Mouse (Mus musculus): ENCODE data around the gene Tgm1.

Gene Tgm1

DNA sequence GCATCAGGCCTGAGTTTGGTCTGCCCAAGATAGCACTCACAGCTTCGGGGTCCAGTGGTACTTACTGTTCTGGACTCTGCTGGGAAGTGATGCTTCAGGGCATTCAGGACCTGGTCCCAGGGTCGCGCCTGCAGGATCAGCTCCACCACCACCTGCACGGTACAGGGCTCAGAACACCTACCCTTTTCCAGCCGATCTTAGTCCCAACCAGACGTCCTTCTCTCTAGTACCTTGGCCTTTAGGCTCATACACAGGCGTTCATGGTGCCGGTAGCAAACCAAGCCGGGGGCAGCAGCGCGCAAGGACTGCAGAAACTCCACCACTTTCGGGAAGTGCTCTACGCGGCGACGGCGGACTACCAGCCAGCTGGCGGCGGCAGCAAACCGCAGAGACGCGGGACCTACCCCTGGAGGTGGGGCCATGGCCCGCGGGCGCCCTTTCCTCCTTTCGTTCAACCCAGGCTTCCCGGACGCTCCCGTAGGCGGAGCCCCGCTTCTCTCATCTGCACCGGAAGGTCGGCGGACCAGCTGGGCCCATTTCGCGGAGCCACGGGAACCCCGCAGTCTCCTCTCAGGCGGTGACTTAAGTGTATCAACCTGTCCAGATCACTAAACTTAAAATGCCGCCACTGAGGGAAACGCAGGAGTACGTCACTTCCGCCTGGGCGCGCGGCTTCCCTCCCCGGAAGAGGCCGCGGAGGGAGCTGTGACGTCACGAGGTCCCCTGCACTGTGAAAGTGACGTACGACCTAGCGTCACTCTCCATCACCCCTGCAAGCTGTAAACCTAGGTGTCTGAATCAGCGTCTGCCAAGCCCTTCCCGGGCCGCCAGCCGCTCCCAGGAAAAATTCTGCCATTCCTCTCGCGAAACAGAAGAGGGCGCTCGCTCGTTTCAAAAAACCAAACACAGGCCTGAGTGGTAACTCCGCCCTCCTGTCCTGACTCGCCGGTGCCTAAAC, 32.3 kb downstream of the Tgm1 start, which contains the start of gene Tinf2:
TSS of gene Tinf2 (minus strand) at position 661 of the 958 bp plus-strand sequence.
- in situ Hi-C loops (cut with MboI, MseI): loop anchor here (5.0 kb wide), 1 partner anchor 61 kb away; no protein-coding TSS in a partner anchor

DNA sequence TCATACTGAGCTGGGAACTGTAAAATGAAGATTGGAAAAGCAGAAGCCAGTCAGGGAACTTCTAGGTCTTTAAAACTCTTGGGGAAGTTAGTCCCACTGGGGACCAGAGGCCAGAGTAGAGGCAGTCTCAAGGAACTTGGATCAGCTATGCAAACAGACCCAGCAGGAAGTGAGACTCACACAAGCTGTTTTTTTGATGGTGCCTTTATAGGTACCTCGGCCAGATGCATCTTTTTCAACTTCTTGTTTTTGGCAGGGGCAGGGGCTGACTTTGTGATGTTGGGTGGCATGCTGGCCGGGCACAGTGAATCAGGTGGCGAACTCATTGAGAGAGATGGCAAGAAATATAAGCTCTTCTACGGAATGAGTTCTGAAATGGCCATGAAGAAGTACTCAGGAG, 36.1 kb downstream of the Tgm1 start:
- in situ Hi-C loops (cut with MboI, MseI): no loop called here

DNA sequence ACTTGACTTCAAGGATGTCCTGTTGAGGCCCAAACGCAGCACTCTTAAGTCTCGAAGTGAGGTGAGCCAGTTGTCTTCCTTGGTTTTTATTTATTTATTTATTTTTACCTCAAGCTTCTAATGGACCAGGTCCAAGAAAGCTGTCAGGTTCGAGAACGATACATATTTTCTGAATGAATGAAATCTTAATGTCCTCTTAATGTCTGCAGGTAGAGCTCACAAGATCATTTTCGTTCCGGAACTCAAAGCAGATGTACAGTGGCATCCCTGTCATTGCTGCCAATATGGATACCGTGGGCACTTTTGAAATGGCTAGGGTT, 41.0 kb downstream of the Tgm1 start:
- in situ Hi-C loops (cut with MboI, MseI): no loop called here

DNA sequence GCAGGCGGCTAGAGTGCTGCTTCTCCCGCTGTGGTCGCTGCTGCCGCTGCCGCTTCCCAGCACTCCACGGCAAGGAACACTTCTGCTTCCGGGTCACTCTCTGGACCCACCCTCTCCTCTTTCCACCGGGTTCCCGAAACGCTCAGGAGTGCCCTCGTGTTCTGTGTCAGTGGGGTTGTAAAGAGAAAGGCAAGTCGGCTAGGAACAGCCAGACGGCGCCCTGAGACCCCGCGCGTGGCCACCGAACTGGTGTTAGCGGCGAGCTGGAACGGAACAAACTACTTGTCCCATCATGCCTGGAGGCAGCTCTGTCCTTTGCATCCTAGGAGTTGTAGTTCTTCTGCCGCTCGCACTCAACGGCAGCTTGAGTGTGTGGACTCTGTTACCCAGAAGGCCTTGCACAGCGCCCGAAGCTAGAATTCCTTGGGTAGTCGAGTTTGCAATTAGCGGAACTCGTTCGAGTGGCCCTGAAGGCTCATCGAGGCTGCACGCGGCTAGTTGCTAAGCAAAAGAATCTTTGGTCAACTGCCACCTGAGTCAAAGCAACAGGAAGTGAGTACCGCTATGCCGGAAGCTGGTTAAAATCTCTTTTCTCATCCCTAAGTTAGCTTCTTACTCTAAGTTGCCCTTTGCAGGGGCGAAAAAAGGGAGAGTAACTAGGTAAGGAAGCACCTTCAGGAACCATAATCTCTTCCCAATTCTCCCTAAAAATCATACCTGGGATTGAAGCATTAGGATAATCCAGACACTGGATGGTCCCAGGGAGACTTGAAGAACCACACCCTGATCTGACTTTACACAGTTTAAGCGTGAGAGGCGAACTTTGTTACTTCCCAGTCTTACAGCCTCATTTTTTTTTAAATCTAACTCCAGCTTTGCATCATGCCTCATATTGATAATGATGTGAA, 41.6 kb downstream of the Tgm1 start, which contains the start of the genes Gmpr2 and Nedd8:
TSS of gene Gmpr2 (plus strand) at position 109 of the 908 bp plus-strand sequence.
TSS of gene Nedd8 (minus strand) at position 292 of the 908 bp plus-strand sequence.
- in situ Hi-C loops (cut with MboI, MseI): no loop called here

DNA sequence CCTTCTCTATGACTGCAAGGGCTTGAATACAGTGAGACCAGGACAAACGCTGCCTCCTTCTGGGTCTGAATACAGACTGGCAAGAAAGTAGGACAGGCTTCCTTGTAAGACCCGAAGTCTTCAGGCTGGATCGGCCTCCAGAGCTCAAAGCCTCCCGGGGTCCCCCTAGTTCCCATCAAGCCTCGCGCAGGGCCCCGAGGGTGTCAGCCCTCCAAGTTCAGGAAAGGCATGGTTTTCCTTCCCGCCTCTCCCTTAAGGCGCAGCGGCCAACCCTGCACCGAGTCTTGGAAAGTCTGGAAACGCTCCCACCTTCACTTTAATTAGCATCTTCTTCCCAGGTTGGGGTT, 42.3 kb downstream of the Tgm1 start:
- in situ Hi-C loops (cut with MboI, MseI): no loop called here

DNA sequence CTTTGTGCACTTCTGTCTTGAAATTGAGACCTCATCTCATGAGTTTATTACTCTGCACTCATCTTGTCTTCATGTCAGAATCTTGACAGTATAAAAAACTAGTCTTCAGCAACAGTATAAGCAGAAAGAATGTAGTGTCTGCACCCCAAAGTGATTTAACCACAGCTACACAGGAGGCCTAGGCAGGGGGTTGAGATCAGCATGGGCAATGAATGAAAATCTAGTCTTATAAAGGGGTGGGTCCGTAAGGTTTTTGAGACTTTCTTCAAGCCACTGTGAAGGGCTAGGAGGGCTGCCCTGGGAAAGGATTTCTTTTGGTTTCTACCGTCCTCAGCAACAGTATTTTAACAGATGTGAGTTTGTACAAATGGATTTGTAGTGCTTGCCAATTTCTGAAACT, 53.1 kb downstream of the Tgm1 start:
- in situ Hi-C loops (cut with MboI, MseI): loop anchor here in 1 of 2 experiments (10.0 kb wide), 1 partner anchor 234 kb away; no protein-coding TSS in a partner anchor

DNA sequence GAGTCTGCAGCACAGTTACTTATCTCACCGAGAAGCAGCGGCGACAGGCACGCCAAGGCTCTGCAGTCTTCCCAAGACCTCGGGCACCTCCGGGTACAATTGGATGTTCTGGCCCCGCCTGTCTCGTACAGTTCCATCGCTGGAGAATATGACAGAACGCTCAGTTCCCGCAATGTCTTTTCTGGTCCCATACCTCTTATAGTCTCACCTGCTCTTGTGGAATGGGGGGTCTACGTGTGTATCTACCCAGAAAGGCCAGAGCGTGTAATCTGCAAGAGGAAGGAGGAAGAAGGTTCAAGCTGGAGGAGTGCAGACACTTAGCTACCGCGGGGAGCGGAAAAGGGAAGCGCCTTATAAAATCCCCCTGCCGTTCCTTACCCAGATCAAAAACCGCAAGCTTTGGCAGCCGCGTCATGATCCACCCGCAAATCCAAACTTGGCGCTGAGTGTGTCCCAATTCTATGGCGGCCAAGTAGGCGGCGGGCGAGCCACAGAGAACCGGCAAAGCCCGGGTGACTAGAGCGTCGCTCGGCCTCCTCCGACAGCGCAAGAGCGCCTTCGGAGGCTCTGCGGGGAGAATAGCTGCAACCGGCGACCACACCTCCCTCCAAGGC, 53.7 kb downstream of the Tgm1 start, which contains the start of gene Mdp1:
TSS of gene Mdp1 (minus strand) at position 549 of the 614 bp plus-strand sequence.
- in situ Hi-C loops (cut with MboI, MseI): loop anchor here in 1 of 2 experiments (10.0 kb wide), 1 partner anchor 235 kb away; no protein-coding TSS in a partner anchor

DNA sequence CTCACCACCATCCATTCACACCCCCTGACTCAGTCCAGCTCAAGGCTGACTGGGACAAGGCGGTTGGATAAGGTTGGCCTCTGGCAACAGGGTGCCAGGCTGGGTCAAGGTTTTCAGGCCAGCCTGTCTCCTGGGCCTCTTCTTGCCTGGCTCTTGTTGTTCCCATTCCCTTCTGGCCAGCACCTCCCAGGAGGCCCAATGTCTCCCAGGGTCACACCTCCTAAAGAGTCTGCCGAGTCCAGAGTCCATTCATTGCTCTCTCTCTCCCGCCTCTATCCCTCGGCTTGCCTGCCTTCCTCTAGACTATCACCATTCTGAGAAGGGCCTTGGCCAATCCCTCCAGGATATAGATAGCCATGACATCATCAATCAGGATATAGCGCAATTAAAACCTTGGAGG, 55.7 kb downstream of the Tgm1 start:
- in situ Hi-C loops (cut with MboI, MseI): no loop called here

DNA sequence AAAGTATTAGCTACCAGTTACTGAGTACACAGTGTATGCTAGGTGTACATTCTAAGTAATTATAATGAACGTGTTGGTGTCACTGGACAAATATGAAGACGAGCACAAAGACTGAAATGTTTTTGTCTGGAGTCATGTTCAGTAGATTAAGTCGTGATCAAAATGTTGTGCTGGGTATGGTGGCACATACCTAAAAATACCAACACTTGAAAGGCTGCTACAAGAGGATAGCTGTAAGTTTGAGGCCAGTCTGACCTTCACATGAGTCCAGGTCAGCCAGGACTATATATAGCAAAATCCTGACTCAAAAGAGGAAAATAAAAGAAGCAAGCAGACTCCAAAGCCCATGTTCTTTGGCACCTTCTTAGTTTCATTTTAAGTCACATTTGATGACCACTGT, 56.8 kb downstream of the Tgm1 start:
- in situ Hi-C loops (cut with MboI, MseI): no loop called here

DNA sequence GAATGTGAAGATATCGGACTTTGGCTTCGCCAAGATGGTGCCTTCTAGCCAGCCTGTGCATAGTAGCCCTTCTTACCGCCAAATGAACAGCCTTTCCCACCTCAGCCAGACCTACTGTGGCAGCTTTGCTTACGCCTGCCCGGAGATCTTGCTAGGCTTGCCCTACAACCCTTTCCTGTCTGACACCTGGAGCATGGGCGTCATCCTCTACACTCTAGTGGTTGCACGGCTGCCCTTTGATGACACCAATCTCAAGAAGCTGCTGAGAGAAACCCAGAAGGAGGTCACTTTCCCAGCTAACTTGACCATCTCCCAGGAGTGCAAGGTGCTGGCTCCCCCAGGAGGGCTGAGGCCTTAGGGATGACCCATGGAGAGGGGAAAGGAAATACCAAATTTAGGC, 62.2 kb downstream of the Tgm1 start:
- in situ Hi-C loops (cut with MboI, MseI): no loop called here
